Mouse (Mus musculus): ENCODE data around the gene Tmcc1.

DNA sequence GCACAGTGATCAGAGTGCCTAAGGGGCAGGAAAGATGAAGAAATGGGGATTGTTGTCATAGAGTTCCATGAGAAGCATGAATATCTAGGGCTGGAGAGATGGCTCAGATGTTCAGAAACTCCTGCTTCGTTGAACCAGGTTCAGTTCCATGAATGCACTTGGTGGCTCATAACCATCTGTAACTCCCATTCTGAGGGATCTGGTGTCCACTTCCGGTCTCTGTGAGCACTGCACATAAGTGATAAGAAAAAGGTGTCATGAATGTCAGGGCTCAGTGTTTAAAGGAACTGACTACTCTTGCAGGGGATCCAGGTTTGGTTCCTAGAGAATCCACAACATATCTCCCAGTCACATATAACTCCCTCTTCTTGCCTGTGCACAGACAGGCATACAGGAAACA is 6.4 kb upstream of the Tmcc1 start:
- TF ChIP-seq POLR2A (IDR thresholded peaks at IDR 0.05; ENCODE audit: borderline replicate concordance, extremely low read depth, insufficient read depth, insufficient read length, poor library complexity, severe bottlenecking), result no peak
- TF ChIP-seq CTCF (IDR thresholded peaks at IDR 0.05; ENCODE audit: borderline replicate concordance, extremely low read depth, insufficient read depth, insufficient read length), result no peak
